Mouse (Mus musculus) kidney, embryonic 15.5 days (tissue): ENCODE results near the gene Cd3e. TPM values are rescaled to one million over a fixed set of nuclear protein-coding genes. Genes with fewer than 3 reads are reported as not detected.

ENCODE experiments used
- ATAC-seq: fragments of 200-750 bp; cut with Nextera tagmentation; replicated peaks from 2 replicates; pipeline ENCODE4 v1.8.0; 2017; ENCODE audit warnings: moderate TSS enrichment; ENCODE audit not compliant: low FRiP score
- H3K27ac ChIP-seq: fragments of 300-500 bp; sonication (generic); 2 replicates; pipeline ENCODE4 v1.5.1; 2015; ENCODE audit warnings: mild to moderate bottlenecking, inconsistent platforms
- H3K27me3 ChIP-seq: fragments of 300-500 bp; sonication (generic); 2 replicates; pipeline ENCODE4 v1.6.1; 2015; ENCODE audit warnings: inconsistent platforms
- H3K36me3 ChIP-seq: fragments of 300-500 bp; sonication (generic); 2 replicates; pipeline ENCODE4 v1.6.1; 2015; ENCODE audit warnings: inconsistent platforms
- H3K4me1 ChIP-seq: fragments of 300-500 bp; sonication (generic); 2 replicates; pipeline ENCODE4 v1.6.1; 2015; ENCODE audit warnings: inconsistent platforms
- H3K4me2 ChIP-seq: fragments of 300-500 bp; sonication (generic); 2 replicates; pipeline ENCODE4 v1.6.1; 2015; ENCODE audit warnings: moderate library complexity, mild to moderate bottlenecking, inconsistent platforms
- H3K4me3 ChIP-seq: fragments of 300-500 bp; sonication (generic); replicated peaks from 2 replicates; pipeline ENCODE4 v1.5.1; 2015; ENCODE audit warnings: mild to moderate bottlenecking, inconsistent platforms
- H3K9ac ChIP-seq: fragments of 300-500 bp; sonication (generic); 2 replicates; pipeline ENCODE4 v1.6.1; 2015; ENCODE audit warnings: mild to moderate bottlenecking, inconsistent platforms
- H3K9me3 ChIP-seq: fragments of 300-500 bp; sonication (generic); replicated peaks from 2 replicates; pipeline ENCODE4 v1.6.1; 2016; ENCODE audit warnings: inconsistent platforms
- WGBS: fragments of 180-500 bp; shearing (Covaris S2); methylation state at CpG from one replicate; pipeline ENCODE4 v1.1.7; 2015; ENCODE audit warnings: mixed read lengths; 5-methylcytosine and 5-hydroxymethylcytosine counted together
- polyA plus RNA-seq: library from polyadenylated mRNA; unstranded; fragments of >200 nt; fragmentation: Nextera tagmentation; extraction: Ambion mirVana; gene quantifications from 2 replicates; pipeline ENCODE4 v1.2.1, GENCODE M21; 2015

The Cd3e gene
- polyA plus RNA-seq = 0.28 TPM in 1 of 2 replicates, not detected in the other

- no peak within 1 kb of the TSS for H3K4me3 ChIP-seq
- H3K27me3 ChIP-seq = no peaks in the 10 kb centered on the region; the same call in 1 of the 2 replicates
- ATAC-seq = no peak
- no peaks in the 10 kb centered on the region for H3K36me3 ChIP-seq
- WGBS = 86% methylated on average over 19 of the region's 19 CpGs
- no peaks in the 10 kb centered on the region for H3K4me1 ChIP-seq
- no peaks in the 10 kb centered on the region for H3K9me3 ChIP-seq
- no peak within 1 kb of the TSS for H3K27ac ChIP-seq
- H3K9ac ChIP-seq = no peak within 1 kb of the TSS
- no peak within 1 kb of the TSS for H3K4me2 ChIP-seq
These were observed at the start of gene Cd3e for GRCm38 (mm10) chr9:45009180-45010078. Cd3e (minus strand) TSS chr9:45009627.

DNA sequence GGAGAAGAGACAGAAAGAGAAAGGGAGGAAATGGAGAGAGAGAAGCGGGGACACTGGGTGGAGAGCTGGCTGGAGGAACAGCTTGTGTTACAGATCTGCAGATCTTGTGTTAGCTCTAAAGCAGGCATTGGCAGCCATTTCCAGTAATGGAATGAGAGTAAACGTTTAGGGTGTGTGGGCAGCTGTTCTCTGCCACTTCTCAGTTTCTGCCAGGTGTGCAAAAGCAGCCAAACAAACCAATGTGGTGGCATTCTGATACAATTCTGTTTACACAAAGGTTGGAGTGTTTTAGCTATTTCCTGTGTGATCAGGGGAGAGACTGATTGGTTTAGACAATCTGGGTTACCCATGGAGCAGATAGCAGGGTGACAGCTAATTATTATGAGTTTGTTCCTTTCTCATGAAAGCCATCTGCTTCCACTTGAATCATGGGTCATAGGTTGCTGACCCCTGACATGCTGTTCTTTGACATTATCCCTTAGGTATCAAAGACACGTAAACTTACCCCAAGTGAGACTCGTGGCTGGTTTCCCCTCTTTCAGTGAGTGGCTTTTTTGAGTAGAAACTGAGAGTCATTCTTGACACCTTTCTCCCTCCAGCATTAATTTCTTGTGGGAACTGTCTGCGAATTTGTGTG is 49.0 kb upstream of the Cd3e start:
- 33% methylated on average over 5 of the region's 5 CpGs for WGBS
- ATAC-seq = no peak
- H3K27me3 ChIP-seq = 0 out of 2 replicates have a peak, but pooled peaks cover 13% of the 10 kb centered on the region
- no peak overlapping the region for H3K4me3 ChIP-seq
- H3K27ac ChIP-seq = no peak overlapping the region
- H3K9ac ChIP-seq = no peak overlapping the region
- H3K4me1 ChIP-seq = no peaks in the 10 kb centered on the region
- no peaks in the 10 kb centered on the region for H3K9me3 ChIP-seq
- no peaks in the 10 kb centered on the region for H3K36me3 ChIP-seq
- H3K4me2 ChIP-seq = no peak overlapping the region

GRCm38 (mm10) chr9:45055082-45055713 is 45.8 kb upstream of the Cd3e start, which contains the start of gene Mpzl3:
Mpzl3 (plus strand) TSS chr9:45055186.
- Histone ChIP-seq H3K4me2 (peak within 1 kb of the TSS; percentile 82), H3K27ac (peak within 1 kb of the TSS; percentile 98), H3K4me1 (no peaks in the 10 kb centered on the region), H3K36me3 (no peaks in the 10 kb centered on the region), H3K9ac (peak within 1 kb of the TSS; percentile 37), H3K27me3 (peaks cover 24% of the 10 kb centered on the region), H3K4me3 (peak within 1 kb of the TSS; percentile 63), H3K9me3 (no peaks in the 10 kb centered on the region)
- peak; percentile 97 for ATAC-seq
- under 1% methylated on average over 33 of the region's 33 CpGs for WGBS

DNA sequence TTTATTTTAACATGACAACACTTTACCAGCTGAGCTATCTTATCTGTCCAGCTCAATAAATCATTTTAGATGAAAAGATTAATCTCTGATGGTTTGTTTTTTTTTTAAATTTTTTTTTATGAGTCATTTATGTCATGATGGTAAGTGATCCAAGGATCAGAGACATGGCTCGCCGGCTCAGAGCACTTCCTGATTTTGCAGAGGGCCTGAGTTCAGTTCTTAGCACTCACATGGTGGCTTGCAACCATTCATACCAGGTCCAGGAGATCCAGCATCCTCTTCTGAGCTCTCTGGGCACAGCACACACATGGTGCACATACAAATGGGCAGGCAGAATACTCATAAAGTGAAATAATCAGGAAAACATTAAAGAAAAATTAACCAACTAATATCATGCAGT is 40.9 kb upstream of the Cd3e start:
- Histone ChIP-seq H3K27me3 (peaks cover 20% of the 10 kb centered on the region), H3K9ac (no peak overlapping the region), H3K9me3 (no peaks in the 10 kb centered on the region), H3K4me2 (no peak overlapping the region), H3K27ac (no peak overlapping the region), H3K4me3 (no peak overlapping the region), H3K36me3 (0 out of 2 replicates have a peak, but pooled peaks cover 7% of the 10 kb centered on the region), H3K4me1 (no peaks in the 10 kb centered on the region)
- WGBS = 78% methylated on average over 2 of the region's 2 CpGs
- no peak for ATAC-seq

DNA sequence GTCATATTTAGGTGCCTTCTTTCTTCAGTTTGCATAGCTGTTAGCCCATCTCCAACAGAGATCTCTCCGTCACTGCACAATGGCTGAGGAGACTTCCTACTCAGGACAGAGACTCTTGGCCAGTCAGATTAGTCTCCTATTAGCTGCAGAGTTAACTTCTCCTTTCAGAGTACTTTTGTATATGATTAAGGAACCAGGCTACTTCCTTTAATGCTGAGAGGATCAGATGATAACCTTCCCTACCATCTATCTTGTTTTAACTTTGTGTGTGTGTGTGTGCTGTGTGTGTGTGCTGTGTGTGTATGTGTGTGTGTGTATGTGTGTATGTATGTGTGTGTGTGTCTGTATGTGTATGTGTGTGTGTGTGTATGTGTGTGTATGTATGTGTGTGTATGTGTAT is 40.3 kb upstream of the Cd3e start:
- Histone ChIP-seq H3K36me3 (0 out of 2 replicates have a peak, but pooled peaks cover 7% of the 10 kb centered on the region), H3K27ac (no peak overlapping the region), H3K9me3 (no peaks in the 10 kb centered on the region), H3K9ac (no peak overlapping the region), H3K4me3 (no peak overlapping the region), H3K27me3 (peaks cover 24% of the 10 kb centered on the region), H3K4me2 (no peak overlapping the region), H3K4me1 (no peaks in the 10 kb centered on the region)
- 88% methylated on average over 1 of the region's 1 CpGs for WGBS
- no peak for ATAC-seq

- no peak overlapping the region for H3K4me3 ChIP-seq
- H3K36me3 ChIP-seq = 0 out of 2 replicates have a peak, but pooled peaks cover 7% of the 10 kb centered on the region
- no peak overlapping the region for H3K9ac ChIP-seq
- peaks cover 6% of the 10 kb centered on the region for H3K4me1 ChIP-seq
- H3K27me3 ChIP-seq = peaks cover 32% of the 10 kb centered on the region
- no peak overlapping the region for H3K27ac ChIP-seq
- 34% methylated on average over 4 of the region's 4 CpGs for WGBS
- H3K9me3 ChIP-seq = no peaks in the 10 kb centered on the region
- ATAC-seq = no peak
- no peak overlapping the region for H3K4me2 ChIP-seq
These were observed 39.1 kb upstream of the Cd3e start for GRCm38 (mm10) chr9:45048511-45048910.

- Histone ChIP-seq H3K4me1 (peaks cover 21% of the 10 kb centered on the region), H3K27me3 (peaks cover 37% of the 10 kb centered on the region), H3K9ac (no peak overlapping the region), H3K9me3 (no peaks in the 10 kb centered on the region), H3K36me3 (0 out of 2 replicates have a peak, but pooled peaks cover 7% of the 10 kb centered on the region), H3K27ac (no peak overlapping the region), H3K4me2 (no peak overlapping the region), H3K4me3 (no peak overlapping the region)
- 85% methylated on average over 16 of the region's 16 CpGs for WGBS
- ATAC-seq = no peak
These were observed 37.5 kb upstream of the Cd3e start for GRCm38 (mm10) chr9:45046973-45047372.

GRCm38 (mm10) chr9:45042947-45043346 is 33.5 kb upstream of the Cd3e start:
- ATAC-seq = peak; percentile 56
- no peaks in the 10 kb centered on the region for H3K9me3 ChIP-seq
- H3K27ac ChIP-seq = peak overlapping the region; percentile 88
- no peaks in the 10 kb centered on the region for H3K36me3 ChIP-seq
- 2% methylated on average over 10 of the region's 10 CpGs for whole genome bisulfite sequencing
- peaks cover 42% of the 10 kb centered on the region for H3K4me1 ChIP-seq
- H3K4me3 ChIP-seq = peak overlapping the region; percentile 44
- peaks cover 67% of the 10 kb centered on the region for H3K27me3 ChIP-seq
- peak overlapping the region; percentile 41 for H3K9ac ChIP-seq
- peak overlapping the region; percentile 66 for H3K4me2 ChIP-seq

DNA sequence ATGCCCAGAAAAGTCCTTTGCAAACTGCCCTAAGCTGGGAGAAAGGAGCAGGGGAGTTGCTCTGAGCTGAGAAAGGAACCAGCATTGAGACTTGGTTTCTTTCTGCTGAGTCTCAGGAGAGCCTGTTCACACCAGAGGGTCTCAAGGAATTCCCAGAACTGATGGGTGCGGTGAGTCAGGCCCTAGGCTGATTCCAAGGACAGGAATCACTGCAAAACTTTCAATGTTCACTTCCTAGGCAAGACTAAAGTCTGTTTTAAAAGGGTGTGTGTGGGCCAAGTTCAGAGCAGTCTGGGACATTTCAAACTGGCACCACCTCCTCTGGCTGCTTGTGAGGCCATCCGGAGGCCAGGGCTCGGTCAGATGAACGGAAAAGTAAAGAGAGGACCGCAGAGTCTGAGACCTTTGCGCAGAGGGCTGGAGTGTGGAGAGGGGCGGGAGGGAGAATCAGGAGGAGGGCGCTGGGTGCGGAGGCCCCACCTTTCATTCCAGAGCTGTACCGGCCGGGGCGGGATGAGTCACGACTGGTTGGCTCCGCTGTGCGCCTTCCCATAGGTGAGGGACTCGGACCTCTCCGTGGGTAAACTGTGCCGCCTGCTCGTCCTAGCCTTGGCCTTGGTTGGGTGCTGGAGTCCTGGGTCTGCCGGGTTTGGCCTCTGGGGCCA is 32.8 kb upstream of the Cd3e start:
- ATAC-seq = peak; percentile 93
- Histone ChIP-seq H3K4me3 (peak overlapping the region; percentile 44), H3K4me1 (peaks cover 42% of the 10 kb centered on the region), H3K9ac (peak overlapping the region; percentile 41), H3K4me2 (peak overlapping the region; percentile 66), H3K9me3 (no peaks in the 10 kb centered on the region), H3K36me3 (no peaks in the 10 kb centered on the region), H3K27me3 (peaks cover 67% of the 10 kb centered on the region), H3K27ac (peak overlapping the region; percentile 88)
- WGBS = 2% methylated on average over 20 of the region's 20 CpGs

DNA sequence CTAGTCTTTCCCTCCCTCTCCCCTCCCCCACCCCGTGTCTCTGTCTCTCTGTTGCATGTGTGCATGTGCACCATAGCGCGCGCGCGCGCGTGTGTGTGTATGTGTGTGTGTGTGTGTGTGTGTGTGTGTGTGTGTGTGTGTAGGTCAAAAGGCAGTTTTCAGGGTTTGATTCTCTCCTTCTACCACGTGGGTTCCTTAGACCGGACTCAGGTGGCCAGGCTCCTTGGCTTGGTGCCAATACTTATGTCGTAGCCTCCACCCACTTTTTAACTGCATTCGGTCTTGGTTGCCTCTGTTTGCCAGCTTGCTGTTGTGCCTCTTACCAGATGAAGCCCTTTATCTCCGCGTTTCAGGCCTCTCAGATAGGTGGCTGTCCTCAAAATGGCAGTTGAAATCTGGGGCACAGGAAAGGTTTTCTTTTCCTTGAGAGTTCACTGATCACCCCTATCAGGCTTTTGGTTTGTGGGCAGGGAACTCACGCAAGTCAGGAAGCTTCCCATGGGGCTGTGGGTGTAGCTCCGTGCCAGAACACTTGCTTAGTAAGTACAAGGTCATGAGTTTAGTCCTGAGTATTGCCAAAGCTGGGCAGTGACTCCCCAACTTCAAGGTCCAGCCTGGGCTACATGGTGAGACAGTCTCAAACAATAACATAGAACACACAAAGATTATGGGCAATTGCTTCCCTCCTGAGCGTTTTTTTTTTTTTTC is 31.9 kb upstream of the Cd3e start:
- peak overlapping the region; percentile 49 for H3K4me2 ChIP-seq
- 28% methylated on average over 17 of the region's 17 CpGs for WGBS
- peaks cover 42% of the 10 kb centered on the region for H3K4me1 ChIP-seq
- peak overlapping the region; percentile 23; the same call in 1 of the 2 replicates for H3K4me3 ChIP-seq
- H3K27me3 ChIP-seq = peaks cover 67% of the 10 kb centered on the region
- H3K9ac ChIP-seq = no peak overlapping the region
- no peaks in the 10 kb centered on the region for H3K9me3 ChIP-seq
- H3K36me3 ChIP-seq = no peaks in the 10 kb centered on the region
- peak overlapping the region; percentile 88 for H3K27ac ChIP-seq
- 0 out of 2 replicates have a peak, but pooled peaks have one; percentile 27 for ATAC-seq
